Mouse (Mus musculus): ENCODE data around the gene Acod1.
A peak's percentile ranks its signal among the peaks of the same experiment; 100 is the strongest.

The Acod1 gene

GRCm38 (mm10) chr14:103073825-103074224 is 27.0 kb downstream of the Acod1 start:
- DNase-seq: no peak

- no peak for DNase-seq
Measured at GRCm38 (mm10) chr14:103075166-103075565, 28.4 kb downstream of the Acod1 start.

GRCm38 (mm10) chr14:103077272-103078005 is 30.7 kb downstream of the Acod1 start:
- no peak for DNase-seq

GRCm38 (mm10) chr14:103078006-103078912 is 31.5 kb downstream of the Acod1 start:
- no peak for DNase-seq

GRCm38 (mm10) chr14:103079209-103079977 is 32.6 kb downstream of the Acod1 start:
- peak; percentile 90 for DNase-seq

GRCm38 (mm10) chr14:103085840-103086533 is 39.2 kb downstream of the Acod1 start:
- no peak for DNase-seq

GRCm38 (mm10) chr14:103086671-103087324 is 40.0 kb downstream of the Acod1 start:
- DNase-seq: no peak

- no peak for DNase-seq
Measured at GRCm38 (mm10) chr14:103087846-103088245, 41.1 kb downstream of the Acod1 start.

GRCm38 (mm10) chr14:103088624-103089023 is 41.8 kb downstream of the Acod1 start:
- DNase-seq: peak; percentile 54

GRCm38 (mm10) chr14:103093236-103093635 is 46.5 kb downstream of the Acod1 start:
- DNase-seq: no peak

- DNase-seq: no peak
Measured at GRCm38 (mm10) chr14:103093670-103094069, 46.9 kb downstream of the Acod1 start.

- DNase-seq: no peak
Measured at GRCm38 (mm10) chr14:103095036-103095435, 48.3 kb downstream of the Acod1 start.

- DNase-seq: no peak
Measured at GRCm38 (mm10) chr14:103095826-103096225, 49.0 kb downstream of the Acod1 start.

- DNase-seq: no peak
Measured at GRCm38 (mm10) chr14:103096621-103097020, 49.8 kb downstream of the Acod1 start.

GRCm38 (mm10) chr14:103098213-103098586 is 51.4 kb downstream of the Acod1 start:
- no peak for DNase-seq

GRCm38 (mm10) chr14:103098587-103099235 is 51.9 kb downstream of the Acod1 start:
- peak; percentile 89 for DNase-seq

- DNase-seq: peak; percentile 94
Measured at GRCm38 (mm10) chr14:103099238-103099933, 52.6 kb downstream of the Acod1 start, which contains the start of gene Fbxl3. Gene Fbxl3 (minus strand): TSS chr14:103099566.

- no peak for DNase-seq
Measured at GRCm38 (mm10) chr14:103100296-103100695, 53.5 kb downstream of the Acod1 start.

- DNase-seq: no peak
Measured at GRCm38 (mm10) chr14:103101171-103101570, 54.4 kb downstream of the Acod1 start.

- no peak for DNase-seq
Measured at GRCm38 (mm10) chr14:103102246-103102645, 55.5 kb downstream of the Acod1 start.

Measured in cerebellum, adult 11-12 months (tissue).